8 mouse cellular contexts compared by ENCODE assay signal in genomic region chr4:156234701-156235213, GRCm38 (mm10). TPM values are rescaled to one million over a fixed set of nuclear protein-coding genes. Genes with fewer than 3 reads are reported as not detected.
DNase-seq lines count a peak whose midpoint lies in the region; ATAC-seq and TF ChIP-seq lines count a peak whose summit lies in the region.

Plekhn1 (minus strand) TSS chr4:156234857.

- H3K9ac ChIP-seq in heart, embryonic 13.5 days = peak within 1 kb of the TSS; percentile 87
- H3K9ac ChIP-seq in kidney, postnatal 0 days (ENCODE audit: low read depth, low read length) = peak within 1 kb of the TSS; percentile 67
- H3K9ac ChIP-seq in liver, embryonic 14.5 days (replicated peaks) = peak within 1 kb of the TSS; percentile 92
- peak within 1 kb of the TSS; percentile 79 for H3K9ac ChIP-seq in stomach, embryonic 16.5 days (ENCODE audit: low read length)

- peaks cover 70% of the 10 kb centered on the region for H3K36me3 ChIP-seq in erythroblast, embryonic 14.5 days (ENCODE audit: control insufficient read depth)
- H3K36me3 ChIP-seq in heart, embryonic 13.5 days = peaks cover 63% of the 10 kb centered on the region
- peaks cover 27% of the 10 kb centered on the region for H3K36me3 ChIP-seq in kidney, postnatal 0 days (ENCODE audit: insufficient read depth, low read length)
- H3K36me3 ChIP-seq in liver, embryonic 14.5 days (replicated peaks; ENCODE audit: control insufficient read depth, insufficient read depth, low read depth) = peaks cover 31% of the 10 kb centered on the region
- H3K36me3 ChIP-seq in stomach, embryonic 16.5 days (ENCODE audit: control insufficient read depth, insufficient read depth, low read length) = peaks cover 19% of the 10 kb centered on the region

- no peak for ATAC-seq in heart, embryonic 13.5 days (ENCODE audit: extremely low read depth, insufficient number of reproducible peaks, low FRiP score, low TSS enrichment)
- ATAC-seq in kidney, postnatal 0 days (replicated peaks; ENCODE audit: low FRiP score, low read depth) = peak; percentile 29; the same call in 1 of the 2 replicates
- ATAC-seq in liver, embryonic 14.5 days (ENCODE audit: insufficient read depth) = peak; percentile 47
- ATAC-seq in stomach, embryonic 16.5 days (ENCODE audit: insufficient read depth, low FRiP score) = no peak

- peaks cover 59% of the 10 kb centered on the region for H3K4me1 ChIP-seq in erythroblast, embryonic 14.5 days (ENCODE audit: control insufficient read depth)
- H3K4me1 ChIP-seq in heart, embryonic 13.5 days = peaks cover 26% of the 10 kb centered on the region
- peaks cover 7% of the 10 kb centered on the region; the same call in 1 of the 2 replicates for H3K4me1 ChIP-seq in kidney, postnatal 0 days (replicated peaks; ENCODE audit: insufficient read depth, low read length)
- peaks cover 4 to 7% of the 10 kb centered on the region in 2 experiments; a peak in 2 of 4 replicates for H3K4me1 ChIP-seq in liver, embryonic 14.5 days (replicated peaks; ENCODE audit: control insufficient read depth in 2 of 2, insufficient read depth in 2 of 2, low read length in 1 of 2)
- H3K4me1 ChIP-seq in stomach, embryonic 16.5 days (ENCODE audit: control insufficient read depth, insufficient read depth, low read length) = peaks cover 8% of the 10 kb centered on the region

- H3K27me3 ChIP-seq in erythroblast, embryonic 14.5 days (ENCODE audit: control insufficient read depth) = no peaks in the 10 kb centered on the region
- H3K27me3 ChIP-seq in heart, embryonic 13.5 days (replicated peaks) = 0 out of 2 replicates have a peak, but pooled peaks cover 2% of the 10 kb centered on the region
- no peaks in the 10 kb centered on the region for H3K27me3 ChIP-seq in kidney, postnatal 0 days (ENCODE audit: insufficient read depth, low read length)
- H3K27me3 ChIP-seq in liver, embryonic 14.5 days (ENCODE audit: control insufficient read depth, insufficient read depth, low read length) = no peaks in the 10 kb centered on the region
- H3K27me3 ChIP-seq in stomach, embryonic 16.5 days (ENCODE audit: control insufficient read depth, insufficient read depth, low read length) = no peaks in the 10 kb centered on the region

- TF ChIP-seq CTCF in kidney, postnatal 0 days (IDR thresholded peaks at IDR 0.05; ENCODE audit: low read depth) = no peak
- TF ChIP-seq CTCF in liver, embryonic 14.5 days (IDR thresholded peaks at IDR 0.05; ENCODE audit: low read depth) = 0 out of 2 replicates have a peak, but pooled peaks have one; percentile 6

- no peak for TF ChIP-seq EP300 in liver, embryonic 14.5 days (IDR thresholded peaks at IDR 0.05; ENCODE audit: low read depth)

- peak within 1 kb of the TSS; percentile 93 for H3K4me2 ChIP-seq in heart, embryonic 13.5 days
- peak within 1 kb of the TSS; percentile 89 for H3K4me2 ChIP-seq in kidney, postnatal 0 days (ENCODE audit: low read length)
- peak within 1 kb of the TSS; percentile 95 for H3K4me2 ChIP-seq in liver, embryonic 14.5 days (ENCODE audit: low read depth)
- peak within 1 kb of the TSS; percentile 76 for H3K4me2 ChIP-seq in stomach, embryonic 16.5 days (ENCODE audit: low read depth, low read length)

- WGBS in heart, embryonic 13.5 days = under 1% methylated on average over 40 of the region's 48 CpGs
- WGBS in kidney, postnatal 0 days = under 1% methylated on average over 37 of the region's 48 CpGs
- WGBS in liver, embryonic 14.5 days (ENCODE audit: insufficient replicate concordance) = under 1% methylated on average over 40 of the region's 48 CpGs
- WGBS in stomach, embryonic 16.5 days = under 1% methylated on average over 37 of the region's 48 CpGs

- peak within 1 kb of the TSS; percentile 91 for H3K27ac ChIP-seq in heart, embryonic 13.5 days (replicated peaks)
- peak within 1 kb of the TSS; percentile 91 for H3K27ac ChIP-seq in kidney, postnatal 0 days
- H3K27ac ChIP-seq in liver, embryonic 14.5 days = peak within 1 kb of the TSS; percentile 88
- peak within 1 kb of the TSS; percentile 95 for H3K27ac ChIP-seq in stomach, embryonic 16.5 days (ENCODE audit: low read length)

- H3K9me3 ChIP-seq in erythroblast, embryonic 14.5 days (ENCODE audit: control insufficient read depth, low read length) = no peaks in the 10 kb centered on the region
- no peaks in the 10 kb centered on the region for H3K9me3 ChIP-seq in heart, embryonic 13.5 days
- H3K9me3 ChIP-seq in kidney, postnatal 0 days (replicated peaks; ENCODE audit: low read length) = no peaks in the 10 kb centered on the region
- no peaks in the 10 kb centered on the region for H3K9me3 ChIP-seq in liver, embryonic 14.5 days (ENCODE audit: control insufficient read depth, low read length)
- no peaks in the 10 kb centered on the region for H3K9me3 ChIP-seq in stomach, embryonic 16.5 days (replicated peaks; ENCODE audit: control insufficient read depth, low read length)

- peak; percentile 40 to 59 for DNase-seq in CD8-positive naive resting alpha-beta T cell, adult 2 months (ENCODE audit: low read depth in 2 of 2, low spot score in 2 of 2)
- DNase-seq in brain, adult 2 months (ENCODE audit: low read depth, low spot score) = peak; percentile 92
- DNase-seq in kidney, postnatal 0 days (ENCODE audit: low spot score) = peak; percentile 82
- peak in 1 of 3 experiments; percentile 50 for DNase-seq in liver, embryonic 14.5 days (ENCODE audit: low read depth in 3 of 3, low spot score in 3 of 3)
- DNase-seq in neural tube, embryonic 10.5 days (ENCODE audit: extremely low spot score, low spot score) = peak; percentile 84

- H3K4me3 ChIP-seq in erythroblast, embryonic 14.5 days (replicated peaks) = peak within 1 kb of the TSS; percentile 82
- peak within 1 kb of the TSS; percentile 89 for H3K4me3 ChIP-seq in heart, embryonic 13.5 days
- peak within 1 kb of the TSS; percentile 70 for H3K4me3 ChIP-seq in kidney, postnatal 0 days (replicated peaks; ENCODE audit: low read depth, low read length)
- peak within 1 kb of the TSS; percentile 86 to 99 for H3K4me3 ChIP-seq in liver, embryonic 14.5 days (ENCODE audit: insufficient read depth in 1 of 2, low read depth in 2 of 2, low read length in 2 of 2)
- H3K4me3 ChIP-seq in stomach, embryonic 16.5 days (replicated peaks; ENCODE audit: low read length) = peak within 1 kb of the TSS; percentile 95

RNA-seq across cellular contexts. Expression of gene Plekhn1, which starts in this region (rescaled TPM):
- 1.5 and 2.4 TPM in 2 replicates for polyA plus RNA-seq in erythroblast, embryonic 14.5 days (2012)
- polyA plus RNA-seq in heart, embryonic 13.5 days (2015; fragmentation: Nextera tagmentation; extraction: Ambion mirVana) = 13.1 and 13.3 TPM in 2 replicates
- polyA plus RNA-seq in kidney, postnatal 0 days (2015; fragmentation: Nextera tagmentation; extraction: Ambion mirVana) = 12.7 and 13.1 TPM in 2 replicates
- polyA plus RNA-seq in liver, embryonic 14.5 days (2012; rRNA removed) = 9.9 and 10.8 TPM in 2 replicates
- 2.7 and 5.2 TPM in 2 replicates for polyA plus RNA-seq in liver, embryonic 14.5 days (2014; fragmentation: Nextera tagmentation; extraction: Ambion mirVana)
- 27.7 and 36.6 TPM in 2 replicates for polyA plus RNA-seq in stomach, embryonic 16.5 days (2015; fragmentation: Nextera tagmentation; extraction: Ambion mirVana)

Comparison
In these comparisons a context has a peak if more than half of its experiments do, and no peak if none do; other contexts are left out.
1. ATAC-seq: peak in kidney, postnatal 0 days (single experiment) and liver, embryonic 14.5 days (single experiment); none in heart, embryonic 13.5 days (single experiment) and stomach, embryonic 16.5 days (single experiment).
2. Peak in every context shown above with its lines, with median percentiles within 50 percentile points of each other: H3K4me3 ChIP-seq, H3K27ac ChIP-seq, H3K4me2 ChIP-seq and H3K9ac ChIP-seq.